Mouse (Mus musculus) kidney, embryonic 14.5 days (tissue): ENCODE measurements at regions not wholly inside any gene's neighbourhood (a gene's known extent, or its start where the extent isn't known, plus 50 kb on each side); places are given as distances from the start of the nearest gene placed in this dataset.

Experiments
- ATAC-seq: fragments of 200-750 bp; cut with Nextera tagmentation; 2 replicates; pipeline ENCODE4 v1.8.0; 2017; ENCODE audit warnings: moderate number of reproducible peaks, mild to moderate bottlenecking, moderate TSS enrichment, moderate library complexity; ENCODE audit not compliant: low FRiP score, low TSS enrichment
- H3K27ac ChIP-seq: fragments of 300-500 bp; sonication (generic); 2 replicates; pipeline ENCODE4 v1.5.1; 2014; ENCODE audit warnings: low read depth, mild to moderate bottlenecking, low read length, moderate library complexity, mixed read lengths
- H3K27me3 ChIP-seq: fragments of 300-500 bp; sonication (generic); 2 replicates; pipeline ENCODE4 v1.6.1; 2014; ENCODE audit warnings: mild to moderate bottlenecking, low read length; ENCODE audit not compliant: control insufficient read depth, insufficient read depth
- H3K36me3 ChIP-seq: fragments of 300-500 bp; sonication (generic); 2 replicates; pipeline ENCODE4 v1.6.1; 2014; ENCODE audit warnings: low read length, mixed read lengths; ENCODE audit not compliant: control insufficient read depth, insufficient read depth
- H3K4me1 ChIP-seq: fragments of 300-500 bp; sonication (generic); 2 replicates; pipeline ENCODE4 v1.6.1; 2014; ENCODE audit warnings: low read length, mixed read lengths; ENCODE audit not compliant: control insufficient read depth, insufficient read depth
- H3K4me2 ChIP-seq: fragments of 300-500 bp; sonication (generic); replicated peaks from 2 replicates; pipeline ENCODE4 v1.6.1; 2014; ENCODE audit warnings: low read depth, mild to moderate bottlenecking, low read length
- H3K4me3 ChIP-seq: fragments of 300-500 bp; sonication (generic); 2 replicates; pipeline ENCODE4 v1.5.1; 2014; ENCODE audit warnings: mild to moderate bottlenecking, low read length
- H3K9ac ChIP-seq: fragments of 300-500 bp; sonication (generic); 2 replicates; pipeline ENCODE4 v1.6.1; 2014; ENCODE audit warnings: low read depth, mild to moderate bottlenecking, low read length, moderate library complexity
- H3K9me3 ChIP-seq: fragments of 300-500 bp; sonication (generic); 2 replicates; pipeline ENCODE4 v1.6.1; 2016; ENCODE audit warnings: low read length; ENCODE audit not compliant: control insufficient read depth
- WGBS: fragments of 180-500 bp; shearing (Covaris S2); extraction: QIAGEN DNeasy Blood & Tissue Kit; methylation state at CpG from one replicate; pipeline ENCODE4 v1.1.7; 2014; 5-methylcytosine and 5-hydroxymethylcytosine counted together

DNA sequence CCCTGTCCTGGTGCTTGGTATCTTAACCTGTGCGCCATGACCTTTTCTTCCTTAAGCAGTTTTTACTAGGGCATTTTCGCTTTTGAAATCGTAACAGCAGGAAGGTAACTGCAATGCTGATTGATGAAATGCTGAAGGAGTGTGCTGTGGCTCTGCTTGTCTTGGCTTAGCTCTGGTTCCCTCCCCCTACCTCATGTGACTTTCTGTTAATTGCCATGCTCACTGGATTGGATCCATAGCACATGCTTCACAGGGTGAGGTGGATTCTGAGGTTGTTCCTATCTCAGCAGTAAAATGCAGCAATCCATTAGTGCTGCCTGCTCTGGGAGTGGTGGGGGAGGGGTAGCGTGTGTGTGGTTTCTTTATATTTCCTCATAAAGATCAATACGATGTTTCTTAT lies 268.6 kb upstream of the Eef2kmt start:
- ATAC-seq: peak; percentile 85; the same call in 1 of the 2 replicates
- no peaks in the 10 kb centered on the region; the same call in 1 of the 2 replicates for H3K9me3 ChIP-seq
- no peak overlapping the region for H3K4me2 ChIP-seq
- no peak overlapping the region for H3K27ac ChIP-seq
- no peak overlapping the region for H3K4me3 ChIP-seq
- no peak overlapping the region for H3K9ac ChIP-seq
- WGBS: 69% methylated on average over 5 of the region's 5 CpGs
- H3K27me3 ChIP-seq: no peaks in the 10 kb centered on the region
- H3K36me3 ChIP-seq: no peaks in the 10 kb centered on the region
- no peaks in the 10 kb centered on the region for H3K4me1 ChIP-seq

DNA sequence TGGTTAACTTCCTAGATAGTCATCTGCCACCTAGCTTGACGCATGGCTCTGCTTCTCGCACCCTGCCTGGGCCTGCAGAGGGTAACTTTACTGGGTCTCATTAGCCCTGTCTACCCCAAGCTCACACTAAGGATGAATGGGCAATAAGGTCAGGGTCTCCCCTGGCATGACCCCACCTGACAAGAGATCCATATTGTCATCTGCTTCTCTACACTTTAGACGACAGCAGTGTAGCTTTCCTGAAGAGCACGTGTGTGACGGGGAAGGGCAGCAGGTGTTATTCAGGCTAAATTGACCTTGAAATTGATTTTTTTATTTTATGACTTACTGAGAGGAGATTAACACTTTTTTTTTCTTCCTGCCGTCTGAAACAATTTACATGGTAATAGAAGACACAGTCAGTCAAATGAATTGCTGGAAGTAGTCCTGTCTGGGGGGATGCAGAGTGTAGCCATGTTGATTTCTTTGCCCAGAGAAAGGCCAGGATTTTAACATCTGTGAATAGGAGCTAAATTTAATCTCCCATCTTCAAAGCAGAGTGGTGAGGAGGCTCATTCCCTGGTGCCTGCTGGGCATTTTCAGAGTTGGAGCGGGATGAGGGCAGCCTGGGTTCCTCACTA lies 267.7 kb upstream of the Eef2kmt start:
- Histone ChIP-seq H3K36me3 (no peaks in the 10 kb centered on the region), H3K27ac (no peak overlapping the region), H3K4me3 (no peak overlapping the region), H3K4me1 (no peaks in the 10 kb centered on the region), H3K9me3 (no peaks in the 10 kb centered on the region; the same call in 1 of the 2 replicates), H3K9ac (no peak overlapping the region), H3K27me3 (no peaks in the 10 kb centered on the region), H3K4me2 (no peak overlapping the region)
- ATAC-seq: no peak
- WGBS: 50% methylated on average over 7 of the region's 7 CpGs

DNA sequence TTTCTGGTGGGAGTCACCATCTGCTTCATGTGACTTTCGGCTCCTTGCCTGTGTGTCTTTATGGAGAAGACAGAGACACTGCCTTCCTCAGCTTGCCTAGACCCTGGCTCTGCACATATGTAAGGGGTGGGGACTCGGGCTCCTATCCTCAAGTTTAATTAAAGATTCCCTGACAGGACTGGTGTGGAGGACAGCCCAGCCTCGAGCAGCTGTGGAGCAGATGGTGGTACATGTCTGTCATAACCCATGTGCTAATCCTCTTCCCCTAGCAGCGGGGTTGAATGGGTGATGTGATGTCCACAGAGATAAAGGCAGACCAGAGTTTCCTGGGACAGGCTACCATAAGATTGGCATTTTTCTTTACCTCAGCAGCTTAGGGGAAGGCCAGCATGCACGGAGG lies 262.0 kb upstream of the Eef2kmt start:
- H3K9ac ChIP-seq: no peak overlapping the region
- H3K4me3 ChIP-seq: no peak overlapping the region
- no peak for ATAC-seq
- no peak overlapping the region for H3K27ac ChIP-seq
- H3K4me1 ChIP-seq: no peaks in the 10 kb centered on the region
- H3K9me3 ChIP-seq: no peaks in the 10 kb centered on the region
- H3K27me3 ChIP-seq: no peaks in the 10 kb centered on the region
- H3K4me2 ChIP-seq: no peak overlapping the region
- 72% methylated on average over 5 of the region's 5 CpGs for WGBS
- no peaks in the 10 kb centered on the region for H3K36me3 ChIP-seq

DNA sequence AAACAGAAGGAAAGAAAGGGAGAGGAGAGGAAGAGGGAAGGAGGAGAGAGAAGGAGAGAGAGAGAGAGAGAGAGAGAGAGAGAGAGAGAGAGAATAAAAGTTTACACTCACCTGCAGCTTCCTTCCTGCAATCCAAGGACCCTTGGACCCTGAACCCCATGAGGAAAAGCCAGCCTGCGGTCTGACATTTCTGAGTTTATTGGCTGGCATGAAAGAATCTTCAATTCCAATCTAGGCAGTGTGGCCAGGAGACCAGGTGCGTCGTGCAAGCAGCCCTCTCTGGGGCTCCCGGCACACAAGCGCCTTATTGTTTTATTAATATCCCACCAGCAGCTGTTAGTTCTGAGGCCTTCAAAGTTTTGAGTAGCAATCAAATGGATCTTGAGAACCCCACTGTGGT lies 260.1 kb upstream of the Eef2kmt start:
- no peaks in the 10 kb centered on the region for H3K36me3 ChIP-seq
- whole genome bisulfite sequencing: 79% methylated on average over 5 of the region's 5 CpGs
- no peaks in the 10 kb centered on the region for H3K27me3 ChIP-seq
- ATAC-seq: no peak
- no peak overlapping the region for H3K27ac ChIP-seq
- H3K4me2 ChIP-seq: no peak overlapping the region
- no peak overlapping the region for H3K4me3 ChIP-seq
- no peaks in the 10 kb centered on the region for H3K4me1 ChIP-seq
- no peak overlapping the region for H3K9ac ChIP-seq
- H3K9me3 ChIP-seq: no peaks in the 10 kb centered on the region

DNA sequence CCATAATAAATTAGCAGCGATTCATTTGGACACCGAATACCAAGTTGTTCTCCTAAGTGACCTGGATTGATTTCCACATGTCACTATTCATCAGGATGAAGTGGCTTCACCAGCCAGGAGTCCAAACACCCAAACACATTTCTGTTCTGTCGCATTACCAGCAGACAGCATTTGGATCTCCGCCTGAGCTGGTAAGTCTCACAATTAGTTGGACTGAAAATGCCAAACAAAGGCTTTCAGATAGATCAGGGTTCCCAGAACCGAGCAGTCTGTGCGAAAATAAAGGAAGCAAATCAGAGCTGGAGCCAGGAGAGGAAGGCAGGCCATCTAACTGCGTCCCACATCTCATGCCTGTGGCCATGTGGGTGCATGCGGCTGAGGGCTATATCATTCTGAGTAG lies 251.5 kb upstream of the Eef2kmt start:
- H3K27ac ChIP-seq: no peak overlapping the region
- no peak overlapping the region for H3K4me2 ChIP-seq
- no peak overlapping the region for H3K9ac ChIP-seq
- H3K4me3 ChIP-seq: no peak overlapping the region
- no peaks in the 10 kb centered on the region for H3K36me3 ChIP-seq
- no peaks in the 10 kb centered on the region for H3K27me3 ChIP-seq
- H3K4me1 ChIP-seq: 0 out of 2 replicates have a peak, but pooled peaks cover 3% of the 10 kb centered on the region
- H3K9me3 ChIP-seq: no peaks in the 10 kb centered on the region
- ATAC-seq: no peak
- WGBS: 83% methylated on average over 8 of the region's 8 CpGs

DNA sequence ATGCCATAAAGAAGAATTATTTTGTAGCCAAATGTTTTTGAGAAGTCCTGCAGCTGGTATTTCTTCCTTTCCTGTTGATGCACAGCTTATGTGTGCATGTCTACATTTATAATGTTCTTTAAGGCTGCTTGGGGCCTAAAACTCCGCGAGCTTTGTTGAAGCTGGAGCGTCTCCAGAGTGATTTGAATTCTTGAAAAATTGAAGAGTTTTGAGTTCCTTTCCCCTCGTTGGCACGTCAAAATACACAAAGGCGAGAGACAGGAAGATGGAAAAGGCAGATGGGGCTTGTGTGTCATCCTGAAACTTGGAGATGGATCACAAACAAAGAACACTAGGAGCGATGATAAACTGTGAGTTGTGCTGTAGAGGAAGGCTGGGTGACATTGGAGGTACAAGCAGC lies 246.2 kb upstream of the Eef2kmt start:
- Histone ChIP-seq H3K4me3 (no peak overlapping the region), H3K27ac (no peak overlapping the region), H3K4me1 (no peaks in the 10 kb centered on the region), H3K36me3 (no peaks in the 10 kb centered on the region), H3K27me3 (no peaks in the 10 kb centered on the region), H3K9ac (no peak overlapping the region), H3K9me3 (no peaks in the 10 kb centered on the region), H3K4me2 (no peak overlapping the region)
- ATAC-seq: no peak
- WGBS: 86% methylated on average over 7 of the region's 7 CpGs

DNA sequence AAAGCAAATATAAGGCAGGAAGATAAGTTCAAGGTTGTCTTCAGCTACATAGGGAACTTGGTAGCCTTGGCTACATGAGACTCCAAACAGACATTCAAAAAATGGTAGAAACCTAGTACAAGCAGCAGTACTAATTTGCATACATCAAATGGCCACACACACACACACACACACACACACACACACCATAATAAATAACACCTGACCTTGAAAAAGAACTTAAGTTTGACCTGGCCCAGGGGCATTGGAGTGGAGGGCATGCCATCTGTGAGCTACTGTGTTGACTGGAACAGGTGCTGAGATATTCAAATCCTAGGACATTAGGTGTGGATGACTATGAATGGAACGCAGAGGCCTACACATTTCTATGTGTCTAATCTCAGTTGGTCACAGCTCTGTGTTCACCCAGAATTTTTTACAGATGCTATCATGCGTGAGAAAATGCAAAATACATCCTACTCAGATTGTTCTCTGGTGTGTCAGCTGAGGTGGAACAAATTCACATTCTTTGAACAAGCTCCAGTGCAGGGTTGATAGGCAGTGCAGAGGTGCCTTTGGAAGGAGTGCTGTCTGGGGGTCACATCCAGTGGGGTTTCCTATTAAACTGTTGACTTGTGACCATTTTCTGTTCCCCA lies 240.4 kb upstream of the Eef2kmt start:
- Histone ChIP-seq H3K4me2 (no peak overlapping the region), H3K4me1 (no peaks in the 10 kb centered on the region; the same call in 1 of the 2 replicates), H3K27ac (no peak overlapping the region), H3K9ac (no peak overlapping the region), H3K27me3 (no peaks in the 10 kb centered on the region), H3K36me3 (no peaks in the 10 kb centered on the region), H3K4me3 (no peak overlapping the region), H3K9me3 (no peaks in the 10 kb centered on the region)
- 79% methylated on average over 2 of the region's 2 CpGs for WGBS
- 0 out of 2 replicates have a peak, but pooled peaks have one; percentile 52 for ATAC-seq

DNA sequence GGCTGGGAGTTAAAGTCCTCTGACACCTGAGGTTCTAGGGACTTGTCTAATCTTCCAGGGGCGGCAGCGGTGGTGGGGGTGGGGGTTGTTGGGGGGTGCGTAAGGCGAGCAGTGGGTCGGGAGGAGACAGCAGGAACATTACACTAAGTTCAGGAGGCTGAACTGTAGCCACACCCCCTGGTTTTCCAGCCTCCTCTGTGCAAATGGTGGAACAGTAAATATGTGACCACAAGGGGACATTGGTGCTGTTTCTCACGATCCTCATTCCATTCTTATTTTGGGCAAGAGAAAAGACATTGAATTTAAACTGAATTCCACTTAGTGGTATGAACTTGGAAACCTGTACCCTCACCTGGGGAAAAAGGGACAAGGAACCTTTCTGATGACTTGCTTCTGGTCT lies 237.6 kb upstream of the Eef2kmt start:
- ATAC-seq: no peak
- no peaks in the 10 kb centered on the region for H3K27me3 ChIP-seq
- 0 out of 2 replicates have a peak overlapping the region, but pooled peaks have one; percentile 0 for H3K4me2 ChIP-seq
- 18% methylated on average over 6 of the region's 6 CpGs for WGBS
- no peak overlapping the region for H3K4me3 ChIP-seq
- no peaks in the 10 kb centered on the region; the same call in 1 of the 2 replicates for H3K4me1 ChIP-seq
- H3K9me3 ChIP-seq: no peaks in the 10 kb centered on the region
- no peak overlapping the region for H3K9ac ChIP-seq
- no peaks in the 10 kb centered on the region for H3K36me3 ChIP-seq
- no peak overlapping the region for H3K27ac ChIP-seq

DNA sequence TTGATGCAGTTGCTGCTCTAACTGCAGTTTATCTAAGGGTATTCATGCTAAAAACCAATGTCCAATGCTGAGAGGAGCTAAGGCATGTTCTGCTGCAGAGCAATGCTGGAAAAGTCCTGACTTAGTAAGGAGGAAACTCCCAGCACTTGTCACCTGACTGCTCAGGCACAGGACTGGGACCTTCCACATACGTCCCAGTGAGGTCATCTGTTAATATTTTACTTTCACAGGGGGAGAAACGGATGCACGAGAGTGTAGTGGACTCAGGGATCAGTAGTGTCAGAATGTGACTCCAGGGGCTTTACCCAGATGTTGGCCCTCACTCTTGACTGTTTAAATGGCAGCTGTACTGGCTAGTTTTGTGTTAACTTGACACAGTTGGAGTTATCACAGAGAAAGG lies 231.5 kb upstream of the Eef2kmt start:
- Histone ChIP-seq H3K27me3 (0 out of 2 replicates have a peak, but pooled peaks cover 3% of the 10 kb centered on the region), H3K9ac (no peak overlapping the region), H3K4me1 (no peaks in the 10 kb centered on the region), H3K36me3 (no peaks in the 10 kb centered on the region), H3K4me2 (no peak overlapping the region), H3K9me3 (no peaks in the 10 kb centered on the region), H3K27ac (no peak overlapping the region), H3K4me3 (no peak overlapping the region)
- 0 out of 2 replicates have a peak, but pooled peaks have one; percentile 57 for ATAC-seq
- WGBS: 25% methylated on average over 3 of the region's 3 CpGs
